Mouse (Mus musculus): ENCODE measurements at regions not wholly inside any gene's neighbourhood (a gene's known extent, or its start where the extent isn't known, plus 50 kb on each side); places are given as distances from the start of the nearest gene placed in this dataset.

- Histone ChIP-seq H3K27ac (no peak overlapping the region), H3K4me3 (no peak overlapping the region)
- DNase-seq: no peak
- no peak for TF ChIP-seq CTCF (IDR thresholded peaks at IDR 0.05)
- intact Hi-C loops (cut with DNase I): no loop called here
These were observed 87.8 kb upstream of the Enpp6 start for GRCm38 (mm10) chr8:46898697-46899445.

- no peak for DNase-seq
- Histone ChIP-seq H3K4me3 (no peak overlapping the region), H3K27ac (no peak overlapping the region)
- no peak for TF ChIP-seq CTCF (IDR thresholded peaks at IDR 0.05)
- intact Hi-C loops (cut with DNase I): no loop called here
These were observed 85.9 kb upstream of the Enpp6 start for GRCm38 (mm10) chr8:46900826-46901225.

GRCm38 (mm10) chr8:46904731-46905130 lies 82.0 kb upstream of the Enpp6 start:
- Histone ChIP-seq H3K4me3 (no peak overlapping the region), H3K27ac (no peak overlapping the region)
- no peak for TF ChIP-seq CTCF (IDR thresholded peaks at IDR 0.05)
- no peak for DNase-seq
- intact Hi-C loops (cut with DNase I): no loop called here

- intact Hi-C loops (cut with DNase I): no loop called here
- DNase-seq: no peak
- H3K27ac ChIP-seq: no peak overlapping the region
- peak overlapping the region; percentile 21; the same call in 1 of the 2 replicates for H3K4me3 ChIP-seq
- no peak for TF ChIP-seq CTCF (IDR thresholded peaks at IDR 0.05)
These were observed 79.3 kb upstream of the Enpp6 start for GRCm38 (mm10) chr8:46907390-46907789.

GRCm38 (mm10) chr8:46908186-46908585 lies 78.5 kb upstream of the Enpp6 start:
- intact Hi-C loops (cut with DNase I): no loop called here

GRCm38 (mm10) chr8:46913956-46914355 lies 72.7 kb upstream of the Enpp6 start:
- H3K27ac ChIP-seq: no peak overlapping the region
- no peak for TF ChIP-seq CTCF (IDR thresholded peaks at IDR 0.05)
- intact Hi-C loops (cut with DNase I): no loop called here
- no peak for DNase-seq
- no peak overlapping the region for H3K4me3 ChIP-seq

More at GRCm38 (mm10) chr8:46908186-46908585, 78.5 kb upstream of the Enpp6 start:
- no peak for TF ChIP-seq CTCF (IDR thresholded peaks at IDR 0.05)
- no peak overlapping the region for H3K4me3 ChIP-seq
- no peak overlapping the region for H3K27ac ChIP-seq
- no peak for DNase-seq

- Histone ChIP-seq H3K27ac (no peak overlapping the region), H3K4me3 (no peak overlapping the region)
- no peak for DNase-seq
- TF ChIP-seq CTCF (IDR thresholded peaks at IDR 0.05): no peak
- intact Hi-C loops (cut with DNase I): no loop called here
These were observed 66.6 kb upstream of the Enpp6 start for GRCm38 (mm10) chr8:46920071-46920470.

GRCm38 (mm10) chr8:46921075-46921474 lies 65.6 kb upstream of the Enpp6 start:
- no peak for TF ChIP-seq CTCF (IDR thresholded peaks at IDR 0.05)
- intact Hi-C loops (cut with DNase I): no loop called here
- no peak for DNase-seq
- Histone ChIP-seq H3K4me3 (no peak overlapping the region), H3K27ac (no peak overlapping the region)

- Histone ChIP-seq H3K4me3 (no peak overlapping the region), H3K27ac (no peak overlapping the region)
- DNase-seq: no peak
- intact Hi-C loops (cut with DNase I): no loop called here
- TF ChIP-seq CTCF (IDR thresholded peaks at IDR 0.05): no peak
These were observed 65.1 kb upstream of the Enpp6 start for GRCm38 (mm10) chr8:46921585-46921984.

- Histone ChIP-seq H3K27ac (no peak overlapping the region), H3K4me3 (no peak overlapping the region)
- TF ChIP-seq CTCF (IDR thresholded peaks at IDR 0.05): no peak
- intact Hi-C loops (cut with DNase I): no loop called here
- no peak for DNase-seq
These were observed 61.7 kb upstream of the Enpp6 start for GRCm38 (mm10) chr8:46924787-46925548.

GRCm38 (mm10) chr8:46928718-46929117 lies 58.0 kb upstream of the Enpp6 start:
- no peak overlapping the region for H3K4me3 ChIP-seq
- no peak for DNase-seq
- TF ChIP-seq CTCF (IDR thresholded peaks at IDR 0.05): no peak
- H3K27ac ChIP-seq: no peak overlapping the region
- intact Hi-C loops (cut with DNase I): no loop called here

GRCm38 (mm10) chr8:46929678-46930077 lies 57.0 kb upstream of the Enpp6 start:
- TF ChIP-seq CTCF (IDR thresholded peaks at IDR 0.05): no peak
- H3K27ac ChIP-seq: no peak overlapping the region
- DNase-seq: no peak
- intact Hi-C loops (cut with DNase I): no loop called here
- H3K4me3 ChIP-seq: no peak overlapping the region

GRCm38 (mm10) chr8:46931267-46931666 lies 55.4 kb upstream of the Enpp6 start:
- Histone ChIP-seq H3K4me3 (no peak overlapping the region), H3K27ac (no peak overlapping the region)
- intact Hi-C loops (cut with DNase I): no loop called here
- no peak for TF ChIP-seq CTCF (IDR thresholded peaks at IDR 0.05)
- DNase-seq: no peak

All from gastrocnemius, adult 2 months (tissue).